Mouse (Mus musculus): ENCODE measurements around the gene Prkra. TPM values are rescaled to one million over a fixed set of nuclear protein-coding genes. Genes with fewer than 3 reads are reported as not detected.
A peak's percentile ranks its signal among the peaks of the same experiment; 100 is the strongest.

The Prkra gene
- total and polyA plus RNA-seq, 3 experiments = 18.8 to 21.5 TPM; not detected in 1

DNA sequence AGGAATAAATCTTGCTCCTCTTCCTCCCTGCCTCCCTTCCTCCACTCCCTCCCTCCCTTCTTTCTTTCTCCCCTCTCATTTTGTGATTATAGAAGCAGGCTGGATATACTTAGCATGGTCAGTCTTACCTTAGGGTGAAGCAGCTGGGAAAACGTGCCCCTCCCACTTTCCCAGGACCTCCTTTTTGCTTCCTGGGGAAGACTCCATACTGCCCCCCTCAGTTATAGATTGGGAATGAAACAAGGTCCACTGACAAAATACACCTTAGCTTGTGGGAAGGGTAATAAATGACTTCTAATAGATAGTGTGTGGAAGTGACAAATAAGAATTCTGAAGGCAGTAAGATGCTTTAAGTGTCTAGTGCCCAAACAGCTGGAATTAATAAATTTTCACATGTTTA lies 8.2 kb upstream of the Prkra start:
- H3K9me3 ChIP-seq (replicated peaks; ENCODE audit: insufficient read depth, low read length) = no peaks in the 10 kb centered on the region
- peak; percentile 42 for DNase-seq (ENCODE audit: low read depth, low spot score)
- no peak overlapping the region for H3K9ac ChIP-seq (ENCODE audit: control insufficient read depth, low read depth, low read length, poor library complexity, severe bottlenecking)
- H3K27ac ChIP-seq (ENCODE audit: control insufficient read depth, low read depth, low read length) = no peak overlapping the region
- H3K79me2 ChIP-seq (ENCODE audit: control insufficient read depth, insufficient read depth, low read length, poor library complexity) = no peaks in the 10 kb centered on the region
- H3K4me1 ChIP-seq (ENCODE audit: control insufficient read depth in 1 of 2, insufficient read depth in 2 of 2, low read length in 2 of 2) = no peaks in the 10 kb centered on the region
- H3K4me3 ChIP-seq (ENCODE audit: control insufficient read depth in 1 of 2, insufficient read depth in 1 of 2, low read depth in 2 of 2, low read length in 2 of 2) = no peak overlapping the region
- no peaks in the 10 kb centered on the region for H3K36me3 ChIP-seq (ENCODE audit: control insufficient read depth in 1 of 2, insufficient read depth in 2 of 2, low read length in 2 of 2)
- no peaks in the 10 kb centered on the region for H3K27me3 ChIP-seq (ENCODE audit: control insufficient read depth in 1 of 2, insufficient read depth in 2 of 2, low read length in 2 of 2)
- TF ChIP-seq SMC3 (IDR thresholded peaks at IDR 0.05; ENCODE audit: low read depth, low read length) (peak; percentile 13; the same call in 1 of the 2 replicates), RCOR1 (IDR thresholded peaks at IDR 0.05; ENCODE audit: low read depth, low read length) (no peak), CTCF (IDR thresholded peaks at IDR 0.05 in 2 of 3, conservative IDR thresholded peaks at IDR 0.05 in 1 of 3; ENCODE audit: control insufficient read depth in 1 of 3, insufficient read depth in 1 of 3, low read depth in 2 of 3, low read length in 3 of 3, poor library complexity in 1 of 3, severe bottlenecking in 1 of 3) (peak in 2 of 3 experiments; percentile 40 to 54; a peak in 3 of 6 replicates)

DNA sequence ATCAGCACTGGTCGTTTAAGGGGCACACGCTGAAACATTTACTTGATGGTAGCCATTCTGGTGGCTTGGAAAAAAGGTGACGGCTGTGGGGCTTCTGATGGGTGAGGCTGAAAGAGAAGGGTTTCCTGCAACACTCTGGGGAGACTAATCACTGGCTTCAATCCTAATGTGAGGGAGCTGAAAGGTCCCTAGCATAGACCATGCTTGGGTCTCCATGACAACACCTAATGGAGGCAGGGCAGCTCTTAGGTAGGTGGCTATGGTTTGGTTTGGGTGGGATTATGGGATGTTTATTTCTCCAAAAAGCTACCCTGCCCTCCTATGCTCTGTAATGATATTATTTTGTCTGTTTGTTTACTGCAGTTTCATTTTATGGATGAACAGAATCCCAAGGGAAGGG lies 7.6 kb upstream of the Prkra start:
- H3K4me3 ChIP-seq (ENCODE audit: control insufficient read depth in 1 of 2, insufficient read depth in 1 of 2, low read depth in 2 of 2, low read length in 2 of 2) = no peak overlapping the region

DNA sequence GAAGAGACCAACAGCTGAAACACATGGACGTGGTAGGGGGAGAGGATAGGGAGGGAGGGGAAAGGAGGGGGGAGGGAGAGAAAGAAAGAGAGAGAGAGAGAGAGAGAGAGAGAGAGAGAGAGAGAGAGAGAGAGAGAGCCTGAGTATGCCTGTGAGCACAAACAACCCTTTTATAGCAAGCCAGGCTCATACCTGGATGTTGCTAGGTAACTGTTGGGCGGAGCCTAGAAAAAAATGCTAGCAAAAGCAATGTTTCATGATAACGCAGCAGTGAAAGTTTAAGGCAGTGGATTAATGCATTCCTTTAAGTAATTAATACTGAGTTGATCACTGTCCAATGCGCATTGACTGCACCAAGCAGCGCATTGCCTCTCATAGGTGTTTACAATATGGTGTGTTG lies 6.8 kb upstream of the Prkra start:
- H3K4me1 ChIP-seq (ENCODE audit: control insufficient read depth in 1 of 2, insufficient read depth in 2 of 2, low read length in 2 of 2) = no peaks in the 10 kb centered on the region
- H3K27ac ChIP-seq (ENCODE audit: control insufficient read depth, low read depth, low read length) = no peak overlapping the region
- no peak for DNase-seq (ENCODE audit: low read depth, low spot score)
- no peak overlapping the region for H3K4me3 ChIP-seq (ENCODE audit: control insufficient read depth in 1 of 2, insufficient read depth in 1 of 2, low read depth in 2 of 2, low read length in 2 of 2)
- no peaks in the 10 kb centered on the region for H3K27me3 ChIP-seq (ENCODE audit: control insufficient read depth in 1 of 2, insufficient read depth in 2 of 2, low read length in 2 of 2)
- H3K9me3 ChIP-seq (replicated peaks; ENCODE audit: insufficient read depth, low read length) = no peaks in the 10 kb centered on the region
- TF ChIP-seq MEF2A (IDR thresholded peaks at IDR 0.05; ENCODE audit: extremely low read depth, insufficient replicate concordance, low read depth, low read length, poor library complexity, severe bottlenecking) = no peak
- TF ChIP-seq ZNF384 (IDR thresholded peaks at IDR 0.05; ENCODE audit: low read depth, low read length) = no peak
- no peak for TF ChIP-seq MAFK (IDR thresholded peaks at IDR 0.05; ENCODE audit: borderline replicate concordance, low read depth, low read length)
- no peak for TF ChIP-seq TCF12 (IDR thresholded peaks at IDR 0.05; ENCODE audit: low read depth, low read length)
- no peak for TF ChIP-seq HCFC1 (IDR thresholded peaks at IDR 0.05; ENCODE audit: low read depth, low read length)
- no peak for TF ChIP-seq CHD2 (IDR thresholded peaks at IDR 0.05; ENCODE audit: low read length)
- TF ChIP-seq KAT2A (conservative IDR thresholded peaks at IDR 0.05; ENCODE audit: low read depth, low read length) = no peak
- TF ChIP-seq MYC (IDR thresholded peaks at IDR 0.05; ENCODE audit: low read depth, low read length) = no peak
- TF ChIP-seq GATA1 (IDR thresholded peaks at IDR 0.05; ENCODE audit: low read depth, low read length) = no peak
- TF ChIP-seq TBP (IDR thresholded peaks at IDR 0.05; ENCODE audit: low read depth, low read length) = no peak
- no peak for TF ChIP-seq ZKSCAN1 (IDR thresholded peaks at IDR 0.05; ENCODE audit: low read depth, low read length)
- no peak for TF ChIP-seq POLR2AphosphoS5 (IDR thresholded peaks at IDR 0.05; ENCODE audit: borderline replicate concordance, low read depth, low read length)
- no peak for TF ChIP-seq CHD1 (IDR thresholded peaks at IDR 0.05; ENCODE audit: low read depth, low read length)
- TF ChIP-seq EP300 (IDR thresholded peaks at IDR 0.05; ENCODE audit: low read depth in 1 of 2, low read length in 2 of 2) = no peak
- no peak for TF ChIP-seq RAD21 (IDR thresholded peaks at IDR 0.05; ENCODE audit: low read depth, low read length)
- H3K9ac ChIP-seq (ENCODE audit: control insufficient read depth, low read depth, low read length, poor library complexity, severe bottlenecking) = no peak overlapping the region
- no peaks in the 10 kb centered on the region for H3K79me2 ChIP-seq (ENCODE audit: control insufficient read depth, insufficient read depth, low read length, poor library complexity)
- H3K36me3 ChIP-seq (ENCODE audit: control insufficient read depth in 1 of 2, insufficient read depth in 2 of 2, low read length in 2 of 2) = no peaks in the 10 kb centered on the region

More for the DNA sequence above, 7.6 kb upstream of the Prkra start:
- Histone ChIP-seq H3K4me1 (ENCODE audit: control insufficient read depth in 1 of 2, insufficient read depth in 2 of 2, low read length in 2 of 2) (no peaks in the 10 kb centered on the region), H3K36me3 (ENCODE audit: control insufficient read depth in 1 of 2, insufficient read depth in 2 of 2, low read length in 2 of 2) (no peaks in the 10 kb centered on the region), H3K79me2 (ENCODE audit: control insufficient read depth, insufficient read depth, low read length, poor library complexity) (no peaks in the 10 kb centered on the region), H3K9me3 (replicated peaks; ENCODE audit: insufficient read depth, low read length) (no peaks in the 10 kb centered on the region), H3K9ac (ENCODE audit: control insufficient read depth, low read depth, low read length, poor library complexity, severe bottlenecking) (no peak overlapping the region), H3K27me3 (ENCODE audit: control insufficient read depth in 1 of 2, insufficient read depth in 2 of 2, low read length in 2 of 2) (no peaks in the 10 kb centered on the region), H3K27ac (ENCODE audit: control insufficient read depth, low read depth, low read length) (no peak overlapping the region)
- no peak for DNase-seq (ENCODE audit: low read depth, low spot score)
- TF ChIP-seq UBTF (IDR thresholded peaks at IDR 0.05; ENCODE audit: borderline replicate concordance, insufficient read depth, low read depth, low read length) (no peak), ZC3H11A (IDR thresholded peaks at IDR 0.05; ENCODE audit: low read depth, low read length) (no peak), TAL1 (IDR thresholded peaks at IDR 0.05; ENCODE audit: low read length) (no peak), POLR2AphosphoS5 (IDR thresholded peaks at IDR 0.05; ENCODE audit: borderline replicate concordance, low read depth, low read length) (no peak), MYB (IDR thresholded peaks at IDR 0.05; ENCODE audit: low read depth, low read length) (no peak), CHD1 (IDR thresholded peaks at IDR 0.05; ENCODE audit: low read depth, low read length) (no peak), POLR2A (IDR thresholded peaks at IDR 0.05; ENCODE audit: control insufficient read depth in 1 of 2, insufficient read depth in 1 of 2, low read depth in 1 of 2, low read length in 2 of 2, poor library complexity in 1 of 2) (no peak), KAT2A (conservative IDR thresholded peaks at IDR 0.05; ENCODE audit: low read depth, low read length) (no peak), ELF1 (IDR thresholded peaks at IDR 0.05; ENCODE audit: low read depth, low read length) (no peak), E2F4 (IDR thresholded peaks at IDR 0.05; ENCODE audit: borderline replicate concordance, low read depth, low read length) (no peak), USF1 (IDR thresholded peaks at IDR 0.05; ENCODE audit: low read depth, low read length) (no peak), RCOR1 (IDR thresholded peaks at IDR 0.05; ENCODE audit: low read depth, low read length) (no peak), ZNF384 (IDR thresholded peaks at IDR 0.05; ENCODE audit: low read depth, low read length) (no peak), NRF1 (IDR thresholded peaks at IDR 0.05; ENCODE audit: insufficient read depth, low read depth, low read length, poor library complexity, severe bottlenecking) (no peak), MAFK (IDR thresholded peaks at IDR 0.05; ENCODE audit: borderline replicate concordance, low read depth, low read length) (no peak), USF2 (IDR thresholded peaks at IDR 0.05; ENCODE audit: borderline replicate concordance in 1 of 2, insufficient read depth in 1 of 2, low read depth in 1 of 2, low read length in 2 of 2) (no peak), NELFE (IDR thresholded peaks at IDR 0.05; ENCODE audit: low read depth, low read length) (no peak), MAX (IDR thresholded peaks at IDR 0.05; ENCODE audit: low read length) (no peak), TBP (IDR thresholded peaks at IDR 0.05; ENCODE audit: low read depth, low read length) (no peak)
